Mouse (Mus musculus): Measurements from ENCODE around the gene Zfyve28.

Zfyve28 gene

GRCm38 (mm10) chr5:34201396-34201795 lies 86.9 kb downstream of the Zfyve28 start:
- DNase-seq, result no peak

DNA sequence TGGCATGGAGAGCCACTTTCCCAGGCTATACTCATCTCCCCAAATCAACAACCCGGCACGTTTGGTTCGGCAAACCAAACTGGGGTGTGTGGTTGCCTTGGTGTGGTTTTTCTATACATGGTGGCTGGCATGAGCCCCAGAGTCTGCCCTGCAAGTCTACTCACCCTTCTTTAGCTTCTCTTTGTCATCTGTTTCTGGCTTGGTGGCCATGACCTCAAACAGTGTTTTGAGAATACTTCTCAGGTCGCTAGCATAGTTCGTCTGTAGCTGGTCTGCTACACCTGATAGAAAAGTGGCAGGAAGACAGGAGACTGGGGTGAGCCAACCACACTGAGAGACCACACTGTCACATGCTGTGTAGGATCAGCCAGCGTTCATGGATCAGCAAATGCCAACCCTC lies 89.6 kb downstream of the Zfyve28 start:
- DNase-seq, result no peak

GRCm38 (mm10) chr5:34197243-34197642 lies 91.0 kb downstream of the Zfyve28 start:
- DNase-seq, result no peak

DNA sequence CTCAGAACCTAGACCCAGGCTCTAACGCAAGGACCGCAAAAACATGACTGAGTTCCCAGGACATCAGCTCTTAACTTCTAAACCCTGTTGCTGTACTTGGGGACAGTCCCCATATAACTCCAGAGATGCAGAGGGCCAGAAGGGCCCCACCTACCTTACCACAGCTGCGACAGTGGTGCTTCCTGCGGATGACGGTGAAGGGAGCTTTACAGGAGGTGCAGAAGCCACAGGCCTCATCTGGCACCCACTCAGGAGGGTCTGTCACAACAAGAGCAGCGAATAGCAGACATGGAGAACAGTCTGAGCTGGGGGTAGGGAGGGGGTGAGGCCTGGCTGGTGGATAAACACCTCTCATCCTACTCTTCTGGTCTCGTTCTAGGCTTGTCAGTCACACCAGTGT lies 91.8 kb downstream of the Zfyve28 start:
- no peak for DNase-seq

DNA sequence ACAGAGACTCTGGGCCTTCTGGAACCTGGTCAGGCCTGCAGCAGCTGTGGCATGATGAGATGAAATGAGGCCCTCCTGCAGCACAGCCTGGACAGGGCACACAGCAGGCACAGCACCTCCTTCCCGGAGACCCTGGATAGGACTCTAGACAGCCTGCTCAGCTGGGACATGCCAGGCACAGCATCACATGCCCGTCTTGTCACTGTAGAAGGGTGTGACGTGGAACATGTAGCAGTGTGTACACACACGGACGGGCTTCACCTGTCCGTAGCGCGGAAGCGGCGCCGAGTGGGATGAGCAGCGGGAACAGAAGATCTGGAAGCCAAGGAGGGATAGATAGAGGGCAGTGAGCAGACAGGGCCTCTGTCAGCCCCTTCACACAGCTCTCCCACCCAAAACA lies 92.5 kb downstream of the Zfyve28 start:
- DNase-seq, result no peak

DNA sequence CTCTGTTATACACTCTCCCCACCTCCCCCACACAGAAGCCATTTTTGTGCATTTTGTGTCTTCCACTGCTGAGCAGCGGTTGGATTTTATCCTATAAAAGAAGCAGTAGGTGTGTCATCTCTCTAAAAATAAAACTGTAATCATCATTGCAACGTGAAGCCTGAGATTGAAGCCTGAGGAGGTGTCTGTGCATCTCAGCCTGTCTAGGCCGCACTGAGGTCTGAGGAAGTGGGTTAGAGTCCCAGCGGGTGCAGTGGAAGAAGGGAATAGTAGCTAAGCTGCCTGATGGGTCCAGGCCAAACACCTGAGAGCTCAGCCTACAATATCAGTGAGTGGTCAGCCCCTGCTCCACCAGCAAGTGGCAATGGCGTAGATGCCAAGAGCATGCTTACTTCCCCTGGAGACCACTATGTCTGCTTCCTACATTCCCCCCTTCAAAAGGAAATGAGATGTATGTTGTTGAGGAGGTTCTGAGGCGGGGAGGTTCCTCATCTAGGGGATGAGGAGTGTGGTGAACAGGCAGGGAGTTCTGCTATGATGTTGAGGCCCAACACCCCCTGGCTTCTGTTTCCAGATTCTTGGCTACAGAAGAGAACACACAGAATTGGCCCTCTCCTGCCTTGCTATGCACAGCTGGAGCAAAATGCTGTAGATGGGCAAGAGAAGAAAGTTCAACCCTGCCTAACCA lies 93.1 kb downstream of the Zfyve28 start:
- no peak for DNase-seq

DNA sequence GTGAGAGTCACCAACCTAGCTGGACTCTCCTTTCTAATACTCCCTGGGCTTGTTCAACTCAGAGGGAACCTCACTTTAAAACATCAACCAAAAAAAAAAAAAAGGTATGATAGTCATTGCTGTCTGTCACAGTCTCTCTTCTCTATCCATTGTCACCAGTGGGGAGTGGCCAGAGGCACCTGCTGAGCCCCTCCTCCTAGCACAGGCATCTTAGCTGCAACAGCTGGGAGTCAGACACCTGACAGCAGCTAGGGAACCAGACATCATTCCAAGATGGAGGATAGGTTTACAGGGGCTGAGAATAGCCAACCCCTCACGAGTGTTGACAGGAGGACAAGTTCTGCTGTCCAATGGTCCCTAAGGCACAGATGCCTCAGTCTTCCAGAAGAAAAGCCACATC lies 93.8 kb downstream of the Zfyve28 start:
- no peak for DNase-seq

GRCm38 (mm10) chr5:34191843-34192242 lies 96.4 kb downstream of the Zfyve28 start:
- no peak for DNase-seq

GRCm38 (mm10) chr5:34191021-34191420 lies 97.2 kb downstream of the Zfyve28 start:
- no peak for DNase-seq

DNA sequence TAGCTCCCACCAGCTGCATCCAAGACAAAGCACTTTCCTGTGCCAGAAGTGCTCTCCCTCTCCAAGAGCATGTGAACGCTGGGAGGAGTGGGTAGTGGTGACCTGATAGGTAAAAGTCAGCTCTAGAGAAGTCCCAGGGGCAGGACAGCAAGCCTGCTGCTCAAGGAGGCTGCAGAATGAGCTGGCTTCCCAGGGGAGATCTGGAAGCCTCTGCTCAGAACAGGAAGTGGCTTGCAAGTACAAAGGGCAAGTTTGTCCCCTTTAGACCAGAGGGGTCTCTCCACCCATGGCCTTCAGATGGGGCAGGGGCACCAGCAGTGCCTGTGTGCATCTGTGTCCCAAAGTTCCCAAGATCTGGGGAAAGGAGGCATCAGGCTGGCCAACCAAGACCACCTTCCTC lies 98.7 kb downstream of the Zfyve28 start:
- no peak for DNase-seq

DNA sequence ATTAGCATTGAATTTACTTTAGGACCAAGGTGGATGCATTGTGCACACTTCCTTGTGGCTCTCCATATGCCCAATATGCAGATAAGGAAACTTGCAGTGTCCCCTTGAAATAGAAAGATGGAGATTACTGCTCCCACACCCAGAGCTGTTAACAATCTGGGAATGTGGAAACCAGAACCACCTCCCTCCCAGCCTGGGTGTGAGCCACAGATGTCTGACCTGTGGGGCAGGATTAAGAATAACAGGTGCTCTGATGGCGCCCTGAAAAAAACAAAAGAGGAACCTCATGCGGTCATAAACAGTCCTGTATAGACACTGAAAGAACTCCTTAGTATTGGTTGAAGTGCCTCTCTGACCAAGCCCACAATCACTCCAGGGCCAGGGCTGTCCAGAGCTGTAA lies 99.4 kb downstream of the Zfyve28 start:
- DNase-seq, result no peak

DNA sequence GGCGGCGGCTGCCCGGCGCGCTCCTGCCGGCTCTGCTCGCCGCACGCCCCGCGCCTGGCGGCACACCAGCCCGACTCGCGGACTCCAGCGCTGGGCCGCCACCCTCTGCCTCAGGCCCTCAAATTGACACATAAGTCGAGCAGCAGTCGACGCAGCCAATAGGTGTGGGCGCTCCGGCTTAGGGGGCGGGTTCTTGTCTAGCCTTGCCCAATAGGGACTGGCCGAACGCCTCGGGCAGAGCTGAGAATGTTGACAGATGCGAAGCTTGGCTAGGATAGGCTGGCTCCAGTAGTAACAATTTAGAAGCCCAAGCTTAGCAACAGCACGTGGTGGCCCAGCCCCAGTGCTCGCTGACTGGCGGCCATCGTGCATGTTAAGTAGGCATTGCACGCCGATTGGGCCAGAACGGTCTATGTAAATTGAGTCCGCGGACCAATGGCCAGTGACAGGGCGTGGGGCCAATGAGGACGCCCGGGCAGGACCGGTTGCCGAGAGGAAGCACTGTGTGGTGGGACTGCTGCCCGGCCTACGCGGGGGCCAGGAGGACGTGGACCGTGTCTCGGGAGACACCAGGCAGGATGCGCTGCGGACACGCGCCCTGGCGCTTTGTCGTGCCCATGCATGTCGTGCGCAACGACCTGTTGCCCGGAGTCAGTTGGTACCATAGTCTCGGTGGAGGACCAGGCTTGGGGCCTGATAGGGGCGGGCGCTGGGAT lies 100.5 kb downstream of the Zfyve28 start, which contains the start of gene Mxd4:
Gene Mxd4, minus strand, starts transcription at position 120 of the 716 bp plus-strand sequence.
- DNase-seq, result peak; percentile 99

GRCm38 (mm10) chr5:34186961-34187391 lies 101.3 kb downstream of the Zfyve28 start:
- DNase-seq, result peak; percentile 55

- DNase-seq, result no peak
These were observed 101.9 kb downstream of the Zfyve28 start for GRCm38 (mm10) chr5:34186391-34186790.

GRCm38 (mm10) chr5:34185791-34186190 lies 102.5 kb downstream of the Zfyve28 start:
- DNase-seq, result peak; percentile 14

- DNase-seq, result peak; percentile 6
These were observed 103.1 kb downstream of the Zfyve28 start for GRCm38 (mm10) chr5:34185051-34185580.

GRCm38 (mm10) chr5:34183976-34184375 lies 104.3 kb downstream of the Zfyve28 start:
- DNase-seq, result peak; percentile 16

DNA sequence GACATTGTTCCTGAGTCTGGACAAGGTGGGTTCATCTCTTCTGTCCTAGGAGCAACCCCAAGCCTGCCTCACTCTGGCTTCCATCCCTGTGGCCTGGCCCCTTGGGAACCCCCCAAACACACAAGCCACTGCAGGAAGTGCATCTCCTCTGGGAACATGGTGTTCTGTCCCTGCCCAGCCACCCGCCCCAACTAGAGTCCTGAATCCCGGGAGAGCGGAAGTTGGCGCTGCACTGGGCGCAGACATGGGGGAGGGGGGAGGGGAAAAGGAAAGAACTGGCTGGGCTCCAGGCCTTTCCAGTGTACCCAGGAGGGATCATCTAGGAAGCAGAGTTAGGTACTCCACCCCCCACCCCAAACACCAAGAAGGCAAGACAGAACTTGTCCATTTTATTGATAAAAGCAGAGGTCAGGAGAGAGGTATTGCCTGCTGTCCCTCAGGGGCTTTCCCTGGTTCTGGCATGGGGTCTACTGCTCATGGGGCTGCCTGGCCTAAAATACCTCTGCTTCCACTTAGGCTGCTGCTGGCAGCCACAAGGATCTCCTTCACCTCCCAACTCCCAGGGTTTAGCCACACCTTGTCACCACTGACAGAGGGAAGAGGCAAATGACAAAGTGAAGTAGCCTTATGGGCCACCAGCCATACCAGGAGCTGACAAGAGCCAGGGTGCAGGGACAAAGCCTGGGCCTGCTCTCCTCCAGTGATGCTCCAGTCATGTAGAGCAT lies 104.9 kb downstream of the Zfyve28 start:
- DNase-seq, result peak; percentile 17

DNA sequence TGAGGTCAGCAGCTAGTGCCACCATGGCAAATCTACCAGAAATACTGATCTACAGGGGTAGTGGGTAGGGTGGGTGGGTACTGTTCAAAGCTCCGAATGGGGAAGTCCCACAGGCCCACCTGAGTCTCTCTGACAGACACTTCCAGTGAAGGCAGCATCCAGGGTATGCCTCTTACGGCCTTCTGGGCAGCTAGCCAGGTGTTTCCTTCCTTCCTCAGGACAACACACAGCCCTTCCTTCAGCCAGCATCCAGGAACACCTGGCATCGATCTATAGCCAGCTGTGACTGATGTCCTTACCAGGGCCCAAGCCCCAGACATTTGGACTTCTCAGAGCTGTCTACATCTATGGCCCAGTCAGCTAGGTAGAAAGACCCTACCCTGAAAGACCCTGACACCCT lies 105.8 kb downstream of the Zfyve28 start:
- DNase-seq, result peak; percentile 26

GRCm38 (mm10) chr5:34177821-34178220 lies 110.4 kb downstream of the Zfyve28 start:
- peak; percentile 12 for DNase-seq

DNA sequence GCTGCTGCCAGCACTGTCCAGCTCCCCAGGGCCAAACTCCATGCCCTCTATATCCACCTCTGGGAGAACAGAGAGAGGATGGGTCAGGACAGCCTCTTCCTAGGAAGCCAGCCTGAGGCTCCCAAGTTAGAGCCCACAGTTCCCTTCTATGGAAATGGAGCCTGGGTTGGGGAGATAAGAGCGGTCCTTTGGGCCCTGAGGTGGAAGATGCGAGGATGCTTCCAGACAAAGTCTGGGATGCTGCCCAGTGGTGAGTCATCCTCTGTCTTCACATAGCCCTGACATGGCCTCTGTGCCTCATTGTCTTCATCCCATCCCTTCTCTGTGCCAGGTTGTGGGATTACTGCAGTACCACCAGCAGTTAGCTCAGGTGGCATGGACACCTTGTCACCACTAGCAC lies 111.2 kb downstream of the Zfyve28 start:
- peak; percentile 56 for DNase-seq

DNA sequence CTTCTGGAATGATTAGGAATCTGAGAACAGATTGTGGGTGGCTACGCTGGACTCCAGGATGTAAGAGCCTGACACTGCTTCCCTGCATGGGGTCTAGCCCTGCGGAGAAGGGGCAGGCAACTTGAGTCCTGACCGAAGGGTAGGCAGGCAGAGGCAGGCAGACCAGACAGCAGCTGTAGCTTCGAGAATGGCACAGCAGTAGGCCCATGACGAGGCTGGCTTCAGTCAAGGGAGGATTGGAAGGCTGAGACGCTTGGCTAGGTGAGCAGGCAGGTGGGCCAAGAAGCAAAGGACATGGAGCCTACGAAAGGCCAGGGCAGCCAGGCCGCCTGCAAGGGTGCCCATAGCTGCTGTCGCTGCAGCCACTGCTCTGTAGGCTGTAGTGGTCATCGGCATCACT lies 111.6 kb downstream of the Zfyve28 start:
- DNase-seq, result peak; percentile 36

DNA sequence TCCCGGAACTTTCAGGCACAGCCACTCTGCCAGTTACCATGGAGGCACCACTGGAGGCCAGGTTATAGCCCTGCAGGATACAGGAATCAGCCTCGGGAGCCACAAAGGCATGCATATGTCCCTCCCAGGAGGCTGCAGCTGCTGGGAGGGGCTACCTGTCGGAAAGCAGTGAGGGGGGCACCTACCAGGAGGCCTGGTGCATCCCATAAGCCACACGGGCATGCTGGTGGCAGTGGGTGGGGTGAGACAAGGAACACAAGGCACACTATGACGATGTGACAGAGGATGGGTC lies 112.9 kb downstream of the Zfyve28 start:
- DNase-seq, result peak; percentile 37
